Mouse (Mus musculus) intestine, postnatal 0 days (tissue): ENCODE measurements at regions not wholly inside any gene's neighbourhood (a gene's known extent, or its start where the extent isn't known, plus 50 kb on each side); places are given as distances from the start of the nearest gene placed in this dataset.

ENCODE experiments used
- ATAC-seq: fragments of 200-750 bp; cut with Nextera tagmentation; 2 replicates; pipeline ENCODE4 v1.8.0; 2017; ENCODE audit warnings: mild to moderate bottlenecking, moderate TSS enrichment, moderate library complexity
- H3K27ac ChIP-seq: fragments of 300-500 bp; sonication (generic); 2 replicates; pipeline ENCODE4 v1.5.1; 2014; ENCODE audit warnings: mild to moderate bottlenecking, low read depth, low read length, moderate library complexity
- H3K27me3 ChIP-seq: fragments of 300-500 bp; sonication (generic); replicated peaks from 2 replicates; pipeline ENCODE4 v1.6.1; 2014; ENCODE audit warnings: low read length, mixed read lengths; ENCODE audit not compliant: control insufficient read depth, insufficient read depth
- H3K36me3 ChIP-seq: fragments of 300-500 bp; sonication (generic); 2 replicates; pipeline ENCODE4 v1.6.1; 2014; ENCODE audit warnings: mild to moderate bottlenecking, moderate library complexity; ENCODE audit not compliant: control insufficient read depth, insufficient read depth
- H3K4me1 ChIP-seq: fragments of 300-500 bp; sonication (generic); replicated peaks from 2 replicates; pipeline ENCODE4 v1.6.1; 2014; ENCODE audit warnings: antibody characterized with exemption, low read length, mixed read lengths; ENCODE audit not compliant: control insufficient read depth, insufficient read depth
- H3K4me2 ChIP-seq: fragments of 300-500 bp; sonication (generic); replicated peaks from 2 replicates; pipeline ENCODE4 v1.6.1; 2014; ENCODE audit warnings: low read depth, mild to moderate bottlenecking, moderate library complexity
- H3K4me3 ChIP-seq: fragments of 300-500 bp; sonication (generic); 2 replicates; pipeline ENCODE4 v1.5.1; 2014; ENCODE audit warnings: low read depth, low read length
- H3K9ac ChIP-seq: fragments of 300-500 bp; sonication (generic); 2 replicates; pipeline ENCODE4 v1.6.1; 2014; ENCODE audit warnings: mild to moderate bottlenecking, low read depth, low read length
- H3K9me3 ChIP-seq: fragments of 300-500 bp; sonication (generic); 2 replicates; pipeline ENCODE4 v1.6.1; 2016; ENCODE audit warnings: mixed run types; ENCODE audit not compliant: control insufficient read depth
- CTCF ChIP-seq: sonication (generic); IDR thresholded peaks from 2 replicates; pipeline ENCODE4 v1.5.1; 2016; ENCODE audit warnings: low read depth, mild to moderate bottlenecking, control low read depth, antibody characterized with exemption, moderate library complexity
- WGBS: fragments of 180-500 bp; shearing (Covaris S2); extraction: QIAGEN DNeasy Blood & Tissue Kit; methylation state at CpG from one replicate; pipeline ENCODE4 v1.1.7; 2014; 5-methylcytosine and 5-hydroxymethylcytosine counted together

DNA sequence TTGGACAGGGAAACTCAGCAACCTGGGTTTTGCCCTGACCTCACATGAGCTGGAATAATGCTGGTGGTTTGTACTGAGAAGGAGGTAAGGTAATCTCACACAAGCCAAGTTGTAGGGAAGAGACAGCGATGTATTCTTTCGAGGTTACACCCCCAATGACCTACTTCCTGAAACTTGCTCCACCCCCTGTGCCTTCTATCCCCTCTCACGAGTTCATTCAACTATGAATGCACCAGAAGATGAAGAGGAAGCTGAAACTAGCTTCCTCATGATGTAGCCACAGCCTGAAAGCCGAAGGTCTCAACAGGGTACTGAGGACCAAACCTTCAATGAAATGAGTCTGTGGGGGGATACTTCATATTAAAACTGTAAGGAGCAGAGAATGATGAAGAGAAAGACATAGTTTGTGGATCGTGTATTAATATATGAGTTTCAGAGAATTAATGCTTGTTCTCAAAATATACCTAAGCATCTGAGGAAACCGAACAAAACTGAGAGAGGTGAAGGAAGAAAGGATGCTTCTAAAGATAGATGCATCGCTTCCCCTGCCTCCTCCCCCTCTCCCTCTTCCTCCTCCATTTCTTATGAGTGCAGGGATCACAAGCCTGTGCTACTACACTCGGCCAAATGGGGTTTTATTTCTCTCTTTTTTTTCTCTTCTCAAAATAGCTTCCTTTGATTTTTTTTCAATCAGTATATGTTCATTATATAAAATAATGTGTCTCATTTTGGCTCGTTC, 543.5 kb upstream of the Nrp1 start:
- no peak overlapping the region for H3K4me3 ChIP-seq
- no peak for TF ChIP-seq CTCF
- 79% methylated on average over 9 of the region's 9 CpGs for WGBS
- no peaks in the 10 kb centered on the region for H3K4me1 ChIP-seq
- no peaks in the 10 kb centered on the region for H3K36me3 ChIP-seq
- no peak for ATAC-seq
- H3K27me3 ChIP-seq, result no peaks in the 10 kb centered on the region
- no peak overlapping the region for H3K4me2 ChIP-seq
- H3K27ac ChIP-seq, result no peak overlapping the region
- no peak overlapping the region for H3K9ac ChIP-seq
- H3K9me3 ChIP-seq, result no peaks in the 10 kb centered on the region

- no peaks in the 10 kb centered on the region for H3K36me3 ChIP-seq
- no peak overlapping the region for H3K9ac ChIP-seq
- no peak overlapping the region for H3K4me3 ChIP-seq
- H3K27me3 ChIP-seq, result no peaks in the 10 kb centered on the region
- 73% methylated on average over 1 of the region's 1 CpGs for WGBS
- no peaks in the 10 kb centered on the region for H3K4me1 ChIP-seq
- no peak for ATAC-seq
- H3K9me3 ChIP-seq, result no peaks in the 10 kb centered on the region
- no peak for TF ChIP-seq CTCF
- no peak overlapping the region for H3K27ac ChIP-seq
- no peak overlapping the region for H3K4me2 ChIP-seq
These were observed 537.6 kb upstream of the Nrp1 start for GRCm38 (mm10) chr8:127820741-127821170.

- no peak for TF ChIP-seq CTCF
- no peak overlapping the region for H3K4me3 ChIP-seq
- H3K27me3 ChIP-seq, result no peaks in the 10 kb centered on the region
- WGBS, result 52% methylated on average over 1 of the region's 1 CpGs
- no peak overlapping the region for H3K9ac ChIP-seq
- no peak overlapping the region for H3K4me2 ChIP-seq
- no peak for ATAC-seq
- H3K27ac ChIP-seq, result no peak overlapping the region
- no peaks in the 10 kb centered on the region for H3K9me3 ChIP-seq
- no peaks in the 10 kb centered on the region for H3K36me3 ChIP-seq
- no peaks in the 10 kb centered on the region for H3K4me1 ChIP-seq
These were observed 536.8 kb upstream of the Nrp1 start for GRCm38 (mm10) chr8:127821646-127822045.

- Histone ChIP-seq H3K27me3 (no peaks in the 10 kb centered on the region), H3K9ac (no peak overlapping the region), H3K36me3 (no peaks in the 10 kb centered on the region), H3K4me3 (no peak overlapping the region), H3K27ac (no peak overlapping the region), H3K4me2 (no peak overlapping the region), H3K4me1 (no peaks in the 10 kb centered on the region), H3K9me3 (no peaks in the 10 kb centered on the region)
- WGBS, result 81% methylated on average over 2 of the region's 2 CpGs
- TF ChIP-seq CTCF, result no peak
- no peak for ATAC-seq
These were observed 533.4 kb upstream of the Nrp1 start for GRCm38 (mm10) chr8:127825041-127825440.

- WGBS, result 71% methylated on average over 5 of the region's 5 CpGs
- Histone ChIP-seq H3K27ac (no peak overlapping the region), H3K9ac (no peak overlapping the region)
These were observed 530.6 kb upstream of the Nrp1 start for GRCm38 (mm10) chr8:127827826-127828225.

GRCm38 (mm10) chr8:127829659-127830058, 528.7 kb upstream of the Nrp1 start:
- Histone ChIP-seq H3K4me3 (no peak overlapping the region), H3K4me2 (no peak overlapping the region), H3K27ac (no peak overlapping the region), H3K9ac (no peak overlapping the region), H3K27me3 (no peaks in the 10 kb centered on the region), H3K4me1 (no peaks in the 10 kb centered on the region), H3K36me3 (no peaks in the 10 kb centered on the region), H3K9me3 (no peaks in the 10 kb centered on the region)
- TF ChIP-seq CTCF, result no peak
- no peak for ATAC-seq
- 55% methylated on average over 1 of the region's 1 CpGs for WGBS

More at GRCm38 (mm10) chr8:127827826-127828225, 530.6 kb upstream of the Nrp1 start:
- H3K27me3 ChIP-seq, result no peaks in the 10 kb centered on the region
- H3K36me3 ChIP-seq, result no peaks in the 10 kb centered on the region
- H3K4me2 ChIP-seq, result no peak overlapping the region
- H3K4me1 ChIP-seq, result no peaks in the 10 kb centered on the region
- ATAC-seq, result no peak
- H3K4me3 ChIP-seq, result no peak overlapping the region
- TF ChIP-seq CTCF, result no peak
- no peaks in the 10 kb centered on the region for H3K9me3 ChIP-seq
